Mouse (Mus musculus): ENCODE data around the gene Zfp839.

Gene Zfp839

GRCm38 (mm10) chr12:110850010-110850928, at the start of gene Zfp839:
Zfp839 (plus strand) TSS chr12:110850253.
- DNase-seq (ENCODE audit: low read depth): peak; percentile 76

- no peak for DNase-seq (ENCODE audit: low read depth)
Measured at GRCm38 (mm10) chr12:110801876-110802464, 48.1 kb upstream of the Zfp839 start.

GRCm38 (mm10) chr12:110802674-110803297, 47.3 kb upstream of the Zfp839 start:
- no peak for DNase-seq (ENCODE audit: low read depth)

GRCm38 (mm10) chr12:110804261-110804660, 45.8 kb upstream of the Zfp839 start:
- DNase-seq (ENCODE audit: low read depth): no peak

- no peak for DNase-seq (ENCODE audit: low read depth)
Measured at GRCm38 (mm10) chr12:110806301-110806970, 43.6 kb upstream of the Zfp839 start.

- no peak for DNase-seq (ENCODE audit: low read depth)
Measured at GRCm38 (mm10) chr12:110808430-110808829, 41.6 kb upstream of the Zfp839 start.

- no peak for DNase-seq (ENCODE audit: low read depth)
Measured at GRCm38 (mm10) chr12:110808848-110809247, 41.2 kb upstream of the Zfp839 start.

GRCm38 (mm10) chr12:110813132-110813531, 36.9 kb upstream of the Zfp839 start:
- DNase-seq (ENCODE audit: low read depth): no peak

- DNase-seq (ENCODE audit: low read depth): no peak
Measured at GRCm38 (mm10) chr12:110813624-110814023, 36.4 kb upstream of the Zfp839 start.

GRCm38 (mm10) chr12:110814924-110815323, 35.1 kb upstream of the Zfp839 start:
- no peak for DNase-seq (ENCODE audit: low read depth)

GRCm38 (mm10) chr12:110816833-110817232, 33.2 kb upstream of the Zfp839 start:
- DNase-seq (ENCODE audit: low read depth): no peak

- DNase-seq (ENCODE audit: low read depth): no peak
Measured at GRCm38 (mm10) chr12:110819367-110819766, 30.7 kb upstream of the Zfp839 start.

GRCm38 (mm10) chr12:110821787-110822186, 28.3 kb upstream of the Zfp839 start:
- no peak for DNase-seq (ENCODE audit: low read depth)

GRCm38 (mm10) chr12:110822366-110822765, 27.7 kb upstream of the Zfp839 start:
- no peak for DNase-seq (ENCODE audit: low read depth)

- no peak for DNase-seq (ENCODE audit: low read depth)
Measured at GRCm38 (mm10) chr12:110828908-110829307, 21.1 kb upstream of the Zfp839 start.

GRCm38 (mm10) chr12:110830293-110831024, 19.6 kb upstream of the Zfp839 start:
- DNase-seq (ENCODE audit: low read depth): no peak

GRCm38 (mm10) chr12:110835182-110835581, 14.9 kb upstream of the Zfp839 start:
- no peak for DNase-seq (ENCODE audit: low read depth)

GRCm38 (mm10) chr12:110836729-110837128, 13.3 kb upstream of the Zfp839 start:
- no peak for DNase-seq (ENCODE audit: low read depth)

- DNase-seq (ENCODE audit: low read depth): no peak
Measured at GRCm38 (mm10) chr12:110837192-110837841, 12.7 kb upstream of the Zfp839 start.

- no peak for DNase-seq (ENCODE audit: low read depth)
Measured at GRCm38 (mm10) chr12:110837850-110838249, 12.2 kb upstream of the Zfp839 start.
